21 mouse cellular contexts compared by ENCODE assay signal in the genomic region with DNA sequence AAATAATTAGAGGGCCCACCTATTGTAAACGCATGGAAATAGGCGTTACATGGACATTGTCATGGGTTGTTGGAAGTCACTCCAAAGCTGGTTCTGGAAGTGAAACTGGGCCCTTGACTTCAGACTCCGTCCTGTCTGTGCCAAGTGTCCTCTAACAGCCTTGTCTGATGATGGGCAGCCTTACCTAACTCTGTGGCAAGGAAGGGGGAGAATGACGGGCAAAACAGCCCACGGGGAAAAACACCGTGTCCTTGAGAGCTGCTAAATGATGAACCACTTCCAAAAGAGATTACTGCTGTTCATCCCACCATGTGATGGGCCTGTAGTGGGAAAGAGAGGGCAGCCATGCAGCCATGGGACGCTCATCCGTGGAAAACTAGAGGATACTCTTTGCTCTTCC.
"Had no signal": no experiment of that assay in that cellular context is flagged by ENCODE, and none has a peak within 500 bp of the region (broad histone marks: within the 10 kb centered on the region; RNA-seq: fewer than 3 reads in every experiment).

No protein-coding gene starts in this region.

- H3K36me3 ChIP-seq: limb, embryonic 10.5 days; limb, embryonic 13.5 days; liver, embryonic 12.5 days; liver, embryonic 15.5 days; lung, embryonic 15.5 days; stomach, embryonic 15.5 days had no signal

- H3K4me1 ChIP-seq: stomach, embryonic 15.5 days had no signal

- ATAC-seq: liver, embryonic 12.5 days had no signal

- DNase-seq: kidney, adult 18-20 months; kidney, adult 9 months; kidney, postnatal 14 days; liver; lung, adult 18-20 months; lung, postnatal 10 days; lung, postnatal 36 days; midbrain, embryonic 14.5 days; right cerebral cortex, adult 18-20 months; right cerebral cortex, postnatal 14 days; right cerebral cortex, postnatal 4 days; spleen, adult 18-20 months; thymus, postnatal 25 days had no signal

- H3K27me3 ChIP-seq: limb, embryonic 13.5 days; liver, embryonic 12.5 days; liver, embryonic 15.5 days; lung, embryonic 15.5 days; stomach, embryonic 15.5 days had no signal

- H3K9me3 ChIP-seq: limb, embryonic 10.5 days; limb, embryonic 13.5 days; liver, embryonic 12.5 days; liver, embryonic 15.5 days; lung, embryonic 15.5 days; stomach, embryonic 15.5 days had no signal

- H3K4me3 ChIP-seq: layer of hippocampus, adult 2 months; limb, embryonic 10.5 days; limb, embryonic 13.5 days; liver, embryonic 12.5 days; liver, embryonic 15.5 days; lung, embryonic 15.5 days; stomach, embryonic 15.5 days had no signal

- H3K9ac ChIP-seq: limb, embryonic 13.5 days; liver, embryonic 12.5 days; liver, embryonic 15.5 days; lung, embryonic 15.5 days; stomach, embryonic 15.5 days had no signal

- H3K4me2 ChIP-seq: limb, embryonic 13.5 days; liver, embryonic 15.5 days; lung, embryonic 15.5 days; midbrain, embryonic 11.5 days; stomach, embryonic 15.5 days had no signal

- H3K27ac ChIP-seq: layer of hippocampus, adult 2 months; limb, embryonic 13.5 days; liver, embryonic 12.5 days; liver, embryonic 15.5 days; lung, embryonic 15.5 days; stomach, embryonic 15.5 days had no signal
